Mouse (Mus musculus) lung, adult 2 months (tissue): ENCODE measurements around the gene Creg1. TPM values are rescaled to one million over a fixed set of nuclear protein-coding genes. Genes with fewer than 3 reads are reported as not detected.

ENCODE experiments used
- DNase-seq: peaks from one replicate; pipeline ENCODE4 v3.0.0; 2022
- H3K4me1 ChIP-seq: fragments of 200-500 bp; 2 replicates; pipeline ENCODE4 v1.6.1; 2011; ENCODE audit warnings: low read length; ENCODE audit not compliant: control insufficient read depth, insufficient read depth
- H3K4me3 ChIP-seq: fragments of 200-500 bp; replicated peaks from 2 replicates; pipeline ENCODE3; 2011; ENCODE audit warnings: low read depth, mild to moderate bottlenecking, control low read depth, low read length; ENCODE audit errors: extremely low read depth
- CTCF ChIP-seq: fragments of 200-500 bp; IDR thresholded peaks from 2 replicates; pipeline ENCODE4 v1.5.1; 2011; ENCODE audit warnings: mild to moderate bottlenecking, low read length, control low read depth; ENCODE audit not compliant: insufficient read depth
- POLR2A ChIP-seq: fragments of 200-500 bp; IDR thresholded peaks from 2 replicates; pipeline ENCODE4 v1.6.1; 2011; ENCODE audit warnings: low read depth, mild to moderate bottlenecking, control low read depth, low read length, borderline replicate concordance; ENCODE audit errors: extremely low read depth
- WGBS: fragments of 180-500 bp; shearing (Covaris S2); methylation state at CpG from one replicate; pipeline ENCODE4 v1.1.7; 2018; 5-methylcytosine and 5-hydroxymethylcytosine counted together
- polyA plus RNA-seq: library from polyadenylated mRNA; depleted of rRNA; stranded (reverse); fragments of >200 nt; gene quantifications from 2 replicates; pipeline ENCODE4 v1.2.3, GENCODE M21; 2012

Creg1 gene
- polyA plus RNA-seq, 1 experiment = 91.8 TPM

DNA sequence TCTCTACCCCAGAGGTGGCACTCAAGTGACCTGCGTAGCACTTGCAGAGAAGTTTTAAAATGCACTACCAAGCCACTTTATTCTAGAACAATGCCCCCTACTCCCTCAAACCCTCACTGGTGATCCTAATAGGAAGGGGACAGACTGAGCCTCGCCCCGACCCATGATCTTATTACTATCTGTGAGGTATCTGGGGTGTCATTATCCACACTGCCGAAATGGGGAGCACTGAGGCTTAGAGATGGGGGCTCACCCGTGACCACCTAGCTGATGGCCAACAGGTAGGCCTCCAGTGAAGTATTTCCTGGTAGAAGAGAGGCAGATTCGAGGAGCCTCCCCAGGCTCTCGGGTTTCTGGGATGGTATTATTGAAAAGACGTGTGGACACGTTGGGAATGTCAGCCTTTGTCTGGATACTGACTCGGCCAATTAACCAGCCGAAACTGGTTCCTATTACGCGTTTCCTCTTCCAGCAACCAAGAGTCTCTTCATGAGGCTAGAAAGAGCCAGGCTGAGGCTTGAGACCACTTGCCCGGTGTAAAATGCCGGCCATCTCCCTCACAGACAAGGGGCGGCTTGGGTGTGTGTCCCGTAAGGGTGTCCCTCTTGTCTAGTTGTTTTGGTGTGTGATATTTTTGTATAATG is 2.2 kb downstream of the Creg1 start:
- no peak for DNase-seq
- no peak overlapping the region for H3K4me3 ChIP-seq
- TF ChIP-seq CTCF (no peak), POLR2A (no peak)
- H3K4me1 ChIP-seq = peaks cover 11% of the 10 kb centered on the region
- WGBS = 87% methylated on average over 17 of the region's 17 CpGs

DNA sequence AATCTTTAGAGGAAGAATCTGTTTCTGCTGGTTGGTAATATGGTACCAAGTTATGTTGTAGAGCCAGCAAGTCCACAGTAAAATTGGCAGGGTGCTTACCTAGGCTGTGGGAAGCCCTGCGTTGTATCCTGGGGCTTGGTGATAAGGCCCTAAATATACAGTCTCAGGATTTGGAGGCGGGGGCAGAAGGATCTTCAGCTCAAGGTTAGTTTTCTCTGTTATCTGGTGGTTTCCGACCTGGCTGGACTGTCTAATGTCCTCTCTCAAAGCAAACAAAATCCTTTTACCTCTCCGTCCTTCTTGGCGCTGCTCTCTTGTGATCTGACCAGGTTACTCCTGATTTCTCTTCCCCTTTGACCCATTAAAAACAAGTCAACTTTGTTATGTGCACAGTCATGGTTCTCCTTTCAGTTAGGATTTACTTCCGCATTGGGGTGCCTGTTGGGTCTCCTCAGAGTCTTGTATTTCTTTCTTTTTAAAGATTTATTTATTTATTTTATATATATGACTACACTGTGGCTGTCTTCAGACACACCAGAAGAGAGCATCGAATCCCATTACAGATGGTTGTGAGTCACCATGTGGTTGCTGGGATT is 2.8 kb downstream of the Creg1 start:
- H3K4me1 ChIP-seq = peaks cover 11% of the 10 kb centered on the region
- DNase-seq = no peak
- WGBS = 79% methylated on average over 7 of the region's 7 CpGs
- peak overlapping the region; percentile 9 for H3K4me3 ChIP-seq
- TF ChIP-seq POLR2A = no peak
- TF ChIP-seq CTCF = no peak

DNA sequence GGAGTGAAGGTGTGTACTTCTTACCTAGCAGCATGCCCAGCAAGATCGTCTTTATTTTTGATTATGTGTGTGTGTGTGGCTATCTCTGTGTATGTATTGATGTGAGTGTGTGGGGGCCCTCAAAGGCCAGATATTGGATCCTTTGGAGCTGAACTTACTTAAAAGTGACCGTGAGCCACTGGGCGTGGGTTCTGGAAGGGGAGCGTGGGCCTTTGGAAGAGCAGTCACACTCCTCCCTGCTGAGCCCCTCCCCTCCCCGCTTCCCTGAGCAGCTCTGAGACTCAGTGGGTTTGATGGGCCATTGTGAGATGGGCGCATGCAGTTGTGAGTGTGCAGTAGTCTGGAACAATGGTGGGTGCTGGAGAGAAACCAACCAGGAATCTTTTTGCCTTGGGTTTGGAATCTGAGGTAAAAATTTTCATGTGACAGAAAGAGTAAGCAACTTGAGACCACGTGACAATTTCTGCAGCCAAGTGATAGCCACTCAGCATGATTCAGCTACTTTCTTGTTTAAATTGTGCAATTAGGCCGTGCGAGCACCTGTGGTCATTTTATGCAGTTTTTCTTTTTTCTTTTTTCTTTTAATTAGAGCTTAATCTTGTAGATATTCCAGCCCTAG is 5.5 kb downstream of the Creg1 start:
- Histone ChIP-seq H3K4me1 (peaks cover 10% of the 10 kb centered on the region), H3K4me3 (no peak overlapping the region)
- DNase-seq = no peak
- TF ChIP-seq CTCF (no peak), POLR2A (no peak)
- WGBS = 67% methylated on average over 9 of the region's 9 CpGs

DNA sequence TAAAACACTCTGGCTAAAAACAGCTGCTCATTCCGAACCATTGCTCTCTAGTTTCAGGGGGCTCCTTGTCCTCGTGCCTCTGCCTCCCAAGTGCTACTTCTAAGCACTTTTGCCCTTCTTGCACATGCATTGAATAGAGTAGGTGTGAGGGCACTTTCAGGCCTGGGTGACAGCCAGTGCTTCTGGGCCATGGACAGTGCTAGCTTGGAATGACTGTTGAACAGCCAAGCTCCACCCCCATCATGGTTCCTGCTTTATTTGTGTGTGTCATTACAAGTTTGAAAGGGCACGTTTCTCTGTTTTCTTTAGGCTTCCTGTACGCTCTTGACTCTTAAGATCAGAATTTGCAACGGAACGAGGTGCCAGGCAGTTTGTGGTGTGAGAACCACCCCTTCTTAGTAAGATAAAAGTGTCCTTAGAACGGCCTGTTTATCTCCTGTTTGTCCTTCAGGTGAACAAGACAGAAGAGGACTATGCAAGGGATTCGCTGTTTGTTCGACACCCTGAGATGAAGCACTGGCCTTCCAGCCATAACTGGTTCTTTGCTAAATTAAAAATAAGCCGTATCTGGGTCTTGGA is 6.7 kb downstream of the Creg1 start:
- DNase-seq = no peak
- peaks cover 5% of the 10 kb centered on the region; the same call in 1 of the 2 replicates for H3K4me1 ChIP-seq
- TF ChIP-seq POLR2A (no peak), CTCF (no peak)
- WGBS = 68% methylated on average over 10 of the region's 10 CpGs
- no peak overlapping the region for H3K4me3 ChIP-seq

GRCm38 (mm10) chr1:165771491-165771897 is 7.9 kb downstream of the Creg1 start:
- H3K4me3 ChIP-seq = no peak overlapping the region
- TF ChIP-seq POLR2A = no peak
- TF ChIP-seq CTCF = peak; percentile 82
- peaks cover 8% of the 10 kb centered on the region for H3K4me1 ChIP-seq
- peak; percentile 78 for DNase-seq
- under 1% methylated on average over 12 of the region's 12 CpGs for WGBS

DNA sequence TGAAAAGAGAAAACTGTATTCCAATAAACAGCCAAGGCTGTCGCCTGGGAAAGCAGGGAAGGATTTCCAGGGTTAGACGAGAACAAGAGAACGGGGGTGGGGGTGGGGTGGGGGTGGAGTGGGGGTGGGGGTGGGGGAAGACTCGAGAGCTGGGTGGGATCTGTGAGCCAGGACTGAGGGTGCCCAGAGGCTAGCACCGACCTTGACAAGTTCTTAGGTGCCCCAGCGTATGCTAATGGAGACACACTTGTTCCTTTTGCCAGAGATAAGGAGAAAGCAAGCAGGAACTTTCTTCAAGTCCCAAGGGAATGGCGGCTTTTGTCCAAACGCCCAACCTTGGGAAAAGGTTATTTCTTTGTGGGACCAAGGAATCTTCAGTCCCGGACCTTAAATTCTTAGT is 8.5 kb downstream of the Creg1 start:
- H3K4me1 ChIP-seq = peaks cover 8% of the 10 kb centered on the region
- 54% methylated on average over 9 of the region's 9 CpGs for WGBS
- DNase-seq = no peak
- no peak overlapping the region for H3K4me3 ChIP-seq
- no peak for TF ChIP-seq POLR2A
- no peak for TF ChIP-seq CTCF

DNA sequence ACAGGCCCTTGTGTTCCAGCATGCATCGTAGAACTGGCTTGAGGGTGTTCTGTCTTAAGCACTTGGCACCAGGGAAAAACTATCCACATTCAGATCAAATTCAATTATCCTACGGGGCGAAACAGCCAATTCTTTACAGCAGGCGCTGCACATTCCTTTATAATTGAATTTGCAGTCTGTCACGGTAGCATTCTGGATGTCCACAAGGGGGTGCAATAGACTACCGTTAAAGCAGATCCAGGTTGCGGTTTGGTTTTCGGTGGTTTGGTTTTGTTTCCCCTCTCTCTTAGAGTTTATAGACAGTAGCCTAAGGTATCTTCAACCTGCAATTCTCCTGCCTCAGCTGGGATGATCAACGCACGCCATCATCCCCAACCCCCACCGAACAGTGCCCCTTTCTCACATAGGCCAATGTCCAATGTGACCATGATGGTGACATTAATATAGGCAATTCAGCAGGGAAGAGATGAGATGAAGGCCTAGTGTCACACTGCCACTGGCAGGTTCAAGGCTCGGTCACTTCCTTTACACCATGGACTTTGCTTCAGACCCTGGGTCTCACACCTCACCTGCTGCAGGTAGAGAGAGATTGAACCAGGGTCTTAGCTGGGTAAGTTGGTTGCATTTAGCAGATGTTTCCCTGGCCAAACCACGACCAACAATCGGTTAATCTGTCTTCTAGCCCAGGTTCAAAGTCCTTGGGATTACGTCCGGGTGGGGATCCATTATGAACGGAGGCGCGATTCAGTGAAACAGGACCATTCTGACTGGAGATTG is 12.2 kb downstream of the Creg1 start:
- TF ChIP-seq POLR2A (no peak), CTCF (peak; percentile 29; the same call in 1 of the 2 replicates)
- DNase-seq = no peak
- WGBS = 49% methylated on average over 19 of the region's 19 CpGs
- no peak overlapping the region for H3K4me3 ChIP-seq
- peaks cover 9% of the 10 kb centered on the region for H3K4me1 ChIP-seq

DNA sequence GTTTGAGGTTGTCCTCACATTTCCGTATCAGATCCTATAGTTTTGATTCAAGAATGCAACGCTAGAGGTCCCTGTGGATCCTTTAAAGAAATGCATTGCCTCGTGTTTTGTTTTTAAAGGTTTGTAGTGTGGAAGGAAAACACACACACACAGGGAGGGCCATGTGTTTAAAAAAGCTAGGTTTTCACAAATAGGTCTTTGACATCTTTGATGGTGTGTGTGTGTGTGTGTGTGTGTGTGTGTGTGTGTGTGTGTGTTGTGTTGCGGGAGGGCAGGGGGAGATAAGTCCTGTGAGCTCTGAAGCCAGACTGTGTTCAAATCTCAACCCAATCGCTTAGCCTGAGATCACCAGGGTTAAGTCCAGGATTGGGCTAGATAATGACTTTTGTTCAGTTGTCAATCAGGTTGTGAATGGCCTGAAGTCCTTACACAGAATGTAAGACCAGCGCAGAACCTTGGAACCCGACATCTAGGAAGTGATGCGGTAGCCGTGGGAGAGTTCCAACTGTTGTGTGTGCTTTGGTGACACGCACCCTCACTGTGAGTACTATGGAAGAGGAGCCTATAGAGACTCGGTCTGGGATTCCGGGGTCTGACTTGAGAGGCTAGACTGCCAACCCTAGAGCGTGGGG is 16.5 kb downstream of the Creg1 start:
- no peak for DNase-seq
- peak overlapping the region; percentile 54 for H3K4me3 ChIP-seq
- TF ChIP-seq CTCF (no peak), POLR2A (no peak)

GRCm38 (mm10) chr1:165780586-165781111 is 17.1 kb downstream of the Creg1 start:
- no peak for TF ChIP-seq POLR2A
- TF ChIP-seq CTCF = peak; percentile 62
- 7% methylated on average over 20 of the region's 20 CpGs for WGBS
- DNase-seq = peak; percentile 43
- H3K4me3 ChIP-seq = peak overlapping the region; percentile 54
- H3K4me1 ChIP-seq = peaks cover 8% of the 10 kb centered on the region

More for the DNA sequence above, 16.5 kb downstream of the Creg1 start:
- WGBS = 4% methylated on average over 13 of the region's 13 CpGs
- H3K4me1 ChIP-seq = peaks cover 9% of the 10 kb centered on the region
